Mouse (Mus musculus) neural tube, embryonic 13.5 days (tissue): ENCODE data around the gene Btbd18. TPM values are rescaled to one million over a fixed set of nuclear protein-coding genes. Genes with fewer than 3 reads are reported as not detected.
"Not testable (repeated sequence)": the region's sequence is repeated elsewhere in the genome, so short reads cannot be mapped to it uniquely, and the experiment has no call there.

Source experiments
- ATAC-seq: fragments of 200-750 bp; cut with Nextera tagmentation; 2 replicates; pipeline ENCODE4 v1.8.0; 2017; ENCODE audit warnings: low read depth, mild to moderate bottlenecking, moderate TSS enrichment, moderate library complexity
- H3K27ac ChIP-seq: fragments of 300-500 bp; sonication (generic); replicated peaks from 2 replicates; pipeline ENCODE4 v1.5.1; 2015; ENCODE audit warnings: moderate library complexity, mild to moderate bottlenecking, inconsistent platforms
- H3K27me3 ChIP-seq: fragments of 300-500 bp; sonication (generic); 2 replicates; pipeline ENCODE4 v1.6.1; 2015; ENCODE audit warnings: mild to moderate bottlenecking, inconsistent platforms
- H3K36me3 ChIP-seq: fragments of 300-500 bp; sonication (generic); 2 replicates; pipeline ENCODE4 v1.6.1; 2015; ENCODE audit warnings: mild to moderate bottlenecking, inconsistent platforms
- H3K4me1 ChIP-seq: fragments of 300-500 bp; sonication (generic); replicated peaks from 2 replicates; pipeline ENCODE4 v1.6.1; 2015; ENCODE audit warnings: inconsistent platforms
- H3K4me2 ChIP-seq: fragments of 300-500 bp; sonication (generic); 2 replicates; pipeline ENCODE4 v1.6.1; 2015; ENCODE audit warnings: inconsistent platforms, mild to moderate bottlenecking, moderate library complexity
- H3K4me3 ChIP-seq: fragments of 300-500 bp; sonication (generic); 2 replicates; pipeline ENCODE4 v1.5.1; 2015; ENCODE audit warnings: mild to moderate bottlenecking, inconsistent platforms
- H3K9ac ChIP-seq: fragments of 300-500 bp; sonication (generic); 2 replicates; pipeline ENCODE4 v1.6.1; 2015; ENCODE audit warnings: moderate library complexity, mild to moderate bottlenecking, inconsistent platforms
- H3K9me3 ChIP-seq: fragments of 300-500 bp; sonication (generic); 2 replicates; pipeline ENCODE4 v1.6.1; 2016; ENCODE audit warnings: inconsistent platforms
- WGBS: fragments of 180-500 bp; shearing (Covaris S2); methylation state at CpG from one replicate; pipeline ENCODE4 v1.1.7; 2015; 5-methylcytosine and 5-hydroxymethylcytosine counted together
- polyA plus RNA-seq: library from polyadenylated mRNA; unstranded; fragments of >200 nt; fragmentation: Nextera tagmentation; extraction: Ambion mirVana; gene quantifications from 2 replicates; pipeline ENCODE4 v1.2.1, GENCODE M21; 2015

Gene Btbd18
- polyA plus RNA-seq, 1 experiment from 2014 or later: 0.22 TPM

DNA sequence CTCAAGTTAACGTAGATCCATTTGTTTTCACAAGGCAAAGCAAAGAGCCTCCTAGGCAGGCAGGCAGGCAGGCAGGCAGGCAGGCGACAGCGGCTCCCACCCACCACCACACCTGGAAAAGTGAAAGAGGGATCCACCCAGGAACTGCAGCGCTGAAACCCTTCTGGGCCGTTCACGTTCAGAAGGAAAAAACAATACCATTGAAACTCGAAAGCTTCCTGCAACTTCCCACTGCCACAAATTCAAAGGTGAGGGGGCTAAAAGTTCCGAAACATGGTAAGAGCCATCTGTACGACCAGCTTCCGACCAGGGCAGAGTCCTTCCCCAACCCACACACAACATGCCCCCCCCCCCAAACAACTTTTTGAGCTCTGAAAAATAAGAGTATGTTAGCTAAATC, 9.2 kb upstream of the Btbd18 start:
- ATAC-seq: no peak
- H3K9ac ChIP-seq: peak overlapping the region; percentile 88
- WGBS: 0% methylated on average over 10 of the region's 10 CpGs
- no peaks in the 10 kb centered on the region for H3K27me3 ChIP-seq
- peak overlapping the region; percentile 65 for H3K4me3 ChIP-seq
- H3K4me1 ChIP-seq: peaks cover 31% of the 10 kb centered on the region
- H3K4me2 ChIP-seq: peak overlapping the region; percentile 73
- H3K9me3 ChIP-seq: no peaks in the 10 kb centered on the region
- peak overlapping the region; percentile 94 for H3K27ac ChIP-seq
- no peaks in the 10 kb centered on the region for H3K36me3 ChIP-seq

DNA sequence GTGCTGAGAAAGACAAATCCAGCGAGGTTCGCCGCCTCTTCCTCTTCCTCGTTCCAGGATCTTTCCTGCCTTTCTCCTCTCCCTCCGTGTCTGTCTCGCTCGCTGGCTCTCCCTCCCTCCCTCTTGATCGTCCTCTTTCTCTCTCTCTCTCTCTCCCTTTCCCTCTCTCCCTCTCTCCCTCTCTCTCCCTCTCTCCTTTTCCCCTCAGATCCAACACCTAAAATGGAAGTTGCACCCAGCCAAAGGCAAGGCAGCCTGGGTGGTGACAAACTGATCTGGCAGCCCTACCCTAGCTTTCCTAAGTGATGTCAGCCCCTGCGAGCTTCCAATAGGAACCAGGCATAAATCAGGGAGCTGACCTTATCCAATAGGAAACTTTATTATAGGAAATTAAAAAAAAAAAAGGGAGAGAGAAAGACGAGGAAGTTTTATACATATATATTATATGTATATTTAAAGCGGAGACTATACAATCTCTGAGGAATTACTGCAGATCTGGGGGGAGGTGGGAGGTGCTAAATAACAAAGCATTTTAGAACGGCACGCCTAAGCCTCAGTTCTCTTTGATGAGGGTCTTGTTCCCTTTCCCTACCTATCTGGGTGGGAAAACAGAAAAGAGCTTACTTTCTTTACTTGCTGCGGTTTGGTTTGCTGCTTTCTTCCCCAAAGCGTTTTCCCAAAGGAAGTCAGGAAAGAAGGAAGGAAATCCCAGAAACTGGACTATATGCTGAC, 8.2 kb upstream of the Btbd18 start, which contains the start of gene Ctnnd1:
Ctnnd1 (minus strand) TSS at position 302 of the 732 bp plus-strand sequence.
- H3K27me3 ChIP-seq: no peaks in the 10 kb centered on the region
- peak within 1 kb of the TSS; percentile 65 for H3K4me3 ChIP-seq
- peak within 1 kb of the TSS; percentile 94 for H3K27ac ChIP-seq
- under 1% methylated on average over 15 of the region's 15 CpGs for WGBS
- peak within 1 kb of the TSS; percentile 88 for H3K9ac ChIP-seq
- H3K9me3 ChIP-seq: no peaks in the 10 kb centered on the region
- peak; percentile 94 for ATAC-seq
- H3K4me1 ChIP-seq: peaks cover 31% of the 10 kb centered on the region
- H3K36me3 ChIP-seq: no peaks in the 10 kb centered on the region
- peak within 1 kb of the TSS; percentile 73 for H3K4me2 ChIP-seq

DNA sequence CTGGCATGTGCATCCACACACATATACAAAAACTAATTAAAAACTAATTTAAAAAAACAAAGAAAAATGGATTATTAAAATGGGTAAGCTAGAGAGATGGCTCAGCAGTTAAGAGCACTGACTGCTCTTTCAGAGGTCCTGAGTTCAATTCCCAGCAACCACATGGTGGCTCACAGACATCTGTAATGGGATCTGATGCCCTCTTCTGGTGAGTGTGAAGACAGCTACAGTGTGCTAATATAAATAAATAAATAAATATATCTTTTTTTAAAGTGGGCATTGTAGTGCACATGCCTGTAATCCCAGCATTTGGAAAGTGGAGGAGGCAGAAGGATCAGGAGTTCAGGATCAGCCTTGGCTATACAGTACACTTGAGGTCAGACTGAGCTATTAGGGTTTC, 5.5 kb upstream of the Btbd18 start:
- Histone ChIP-seq H3K4me3 (no peak overlapping the region), H3K9ac (no peak overlapping the region), H3K4me2 (no peak overlapping the region), H3K27ac (no peak overlapping the region), H3K36me3 (no peaks in the 10 kb centered on the region), H3K27me3 (no peaks in the 10 kb centered on the region), H3K4me1 (peaks cover 6% of the 10 kb centered on the region; the same call in 1 of the 2 replicates), H3K9me3 (no peaks in the 10 kb centered on the region)
- no peak for ATAC-seq

- 50% methylated on average over 1 of the region's 1 CpGs for WGBS
- ATAC-seq: no peak
- H3K4me1 ChIP-seq: peaks cover 3% of the 10 kb centered on the region; the same call in 1 of the 2 replicates
- H3K27me3 ChIP-seq: no peaks in the 10 kb centered on the region
- no peak overlapping the region for H3K27ac ChIP-seq
- no peak overlapping the region for H3K9ac ChIP-seq
- H3K4me2 ChIP-seq: no peak overlapping the region
- no peaks in the 10 kb centered on the region for H3K9me3 ChIP-seq
- H3K36me3 ChIP-seq: no peaks in the 10 kb centered on the region
- no peak overlapping the region for H3K4me3 ChIP-seq
Observed at GRCm38 (mm10) chr2:84655864-84656263, 3.0 kb upstream of the Btbd18 start.

- 73% methylated on average over 3 of the region's 3 CpGs for WGBS
Observed at GRCm38 (mm10) chr2:84660253-84660652, 1.4 kb downstream of the Btbd18 start.

GRCm38 (mm10) chr2:84662866-84663265, 4.0 kb downstream of the Btbd18 start:
- Histone ChIP-seq H3K4me2 (no peak overlapping the region), H3K27me3 (no peaks in the 10 kb centered on the region), H3K9me3 (no peaks in the 10 kb centered on the region), H3K36me3 (no peaks in the 10 kb centered on the region), H3K27ac (no peak overlapping the region), H3K4me3 (no peak overlapping the region), H3K4me1 (no peaks in the 10 kb centered on the region), H3K9ac (no peak overlapping the region)
- 27% methylated on average over 2 of the region's 2 CpGs for WGBS
- no peak for ATAC-seq

More at GRCm38 (mm10) chr2:84660253-84660652, 1.4 kb downstream of the Btbd18 start:
- Histone ChIP-seq H3K36me3 (no peaks in the 10 kb centered on the region), H3K27ac (no peak overlapping the region), H3K4me1 (no peaks in the 10 kb centered on the region), H3K4me3 (no peak overlapping the region), H3K4me2 (no peak overlapping the region), H3K27me3 (no peaks in the 10 kb centered on the region), H3K9me3 (no peaks in the 10 kb centered on the region), H3K9ac (no peak overlapping the region)
- no peak for ATAC-seq

DNA sequence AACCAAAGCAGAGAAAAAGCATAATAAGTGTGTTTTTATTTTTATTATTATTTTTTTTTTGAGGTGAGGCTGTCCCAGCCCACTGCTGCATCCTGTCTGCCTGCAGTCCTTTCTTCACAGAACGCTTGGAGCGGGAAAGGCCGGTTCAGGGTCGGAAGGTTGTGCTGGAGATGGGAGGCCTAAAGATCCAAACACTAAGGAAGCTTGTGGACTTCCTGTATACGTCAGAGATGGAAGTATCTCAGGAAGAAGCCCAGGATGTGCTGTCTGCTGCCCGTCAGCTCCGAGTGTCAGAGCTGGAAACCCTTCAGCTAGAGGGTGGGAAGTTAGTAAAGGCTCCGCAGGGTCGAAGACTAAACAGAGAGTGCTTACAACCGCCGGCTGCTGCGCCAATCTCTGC, 7.2 kb downstream of the Btbd18 start:
- Histone ChIP-seq H3K27ac (no peak overlapping the region), H3K27me3 (no peaks in the 10 kb centered on the region), H3K9ac (no peak overlapping the region), H3K9me3 (no peaks in the 10 kb centered on the region), H3K4me1 (peaks cover 16% of the 10 kb centered on the region), H3K4me2 (no peak overlapping the region), H3K4me3 (no peak overlapping the region), H3K36me3 (0 out of 2 replicates have a peak, but pooled peaks cover 3% of the 10 kb centered on the region)
- WGBS: 70% methylated on average over 12 of the region's 12 CpGs
- no peak for ATAC-seq

DNA sequence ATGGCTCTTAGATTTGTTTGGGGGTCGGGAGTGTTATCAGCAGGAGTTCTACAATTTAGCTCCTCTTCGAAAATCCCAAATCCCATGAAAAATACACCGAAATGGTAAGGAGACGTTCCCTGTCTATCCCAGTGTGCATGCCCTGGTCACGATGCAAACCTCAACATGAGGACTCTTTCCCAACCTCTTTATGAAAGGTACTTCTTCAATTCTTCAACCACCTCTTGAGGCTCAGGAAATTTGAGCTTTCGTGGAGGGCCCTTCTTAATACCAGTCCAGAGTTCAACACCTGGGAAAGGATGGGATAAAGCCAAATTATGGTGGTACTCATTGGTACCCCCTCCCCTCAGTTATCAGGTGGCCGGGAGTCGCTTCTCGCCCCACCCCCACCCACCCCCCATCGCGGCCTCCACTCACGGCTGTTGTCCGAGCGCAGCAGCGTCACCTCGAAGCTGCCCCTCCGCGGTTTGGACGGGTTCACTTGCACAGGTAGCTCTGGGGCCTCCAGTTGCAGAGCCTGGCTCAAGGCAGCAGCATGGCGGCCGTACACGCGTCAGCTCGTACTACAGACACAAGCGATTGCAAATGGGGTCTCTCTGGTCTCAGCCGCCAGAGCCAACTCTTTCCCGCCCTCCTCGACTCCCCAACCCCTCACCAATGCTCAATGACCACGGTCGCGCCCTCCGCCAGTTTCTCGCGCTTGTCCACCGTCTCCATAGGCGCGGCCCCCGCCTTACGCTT, 11.1 kb downstream of the Btbd18 start:
- H3K27me3 ChIP-seq: no peaks in the 10 kb centered on the region
- peak; percentile 87 for ATAC-seq
- H3K4me2 ChIP-seq: peak overlapping the region; percentile 83
- peak overlapping the region; percentile 94 for H3K27ac ChIP-seq
- peak overlapping the region; percentile 92 for H3K4me3 ChIP-seq
- peak overlapping the region; percentile 93 for H3K9ac ChIP-seq
- no peaks in the 10 kb centered on the region for H3K9me3 ChIP-seq
- H3K36me3 ChIP-seq: peaks cover 30% of the 10 kb centered on the region
- 3% methylated on average over 39 of the region's 39 CpGs for WGBS
- H3K4me1 ChIP-seq: peaks cover 17% of the 10 kb centered on the region

- H3K36me3 ChIP-seq: peaks cover 36% of the 10 kb centered on the region
- H3K27me3 ChIP-seq: no peaks in the 10 kb centered on the region
- H3K4me1 ChIP-seq: peaks cover 17% of the 10 kb centered on the region
- peak within 1 kb of the TSS; percentile 93 for H3K9ac ChIP-seq
- WGBS: under 1% methylated on average over 20 of the region's 20 CpGs
- no peaks in the 10 kb centered on the region for H3K9me3 ChIP-seq
- ATAC-seq: peak; percentile 98
- H3K27ac ChIP-seq: peak within 1 kb of the TSS; percentile 94
- H3K4me2 ChIP-seq: peak within 1 kb of the TSS; percentile 83
- H3K4me3 ChIP-seq: peak within 1 kb of the TSS; percentile 92
Observed at GRCm38 (mm10) chr2:84670569-84670933, 11.7 kb downstream of the Btbd18 start, which contains the start of gene Selenoh. Selenoh (minus strand) TSS chr2:84670770.

GRCm38 (mm10) chr2:84671535-84671934, 12.7 kb downstream of the Btbd18 start:
- Histone ChIP-seq H3K36me3 (peaks cover 41% of the 10 kb centered on the region), H3K27ac (peak overlapping the region; percentile 94; the same call in 1 of the 2 replicates), H3K4me1 (peaks cover 24% of the 10 kb centered on the region), H3K4me2 (peak overlapping the region; percentile 83), H3K9ac (0 out of 2 replicates have a peak overlapping the region, but pooled peaks have one; percentile 93), H3K4me3 (peak overlapping the region; percentile 92; the same call in 1 of the 2 replicates)
- 42% methylated on average over 4 of the region's 5 CpGs for WGBS
- not testable (repeated sequence) for ATAC-seq, H3K9me3 ChIP-seq, H3K27me3 ChIP-seq

GRCm38 (mm10) chr2:84677270-84677967, 18.5 kb downstream of the Btbd18 start:
- 9% methylated on average over 22 of the region's 22 CpGs for WGBS
- peaks cover 27% of the 10 kb centered on the region for H3K4me1 ChIP-seq
- H3K27ac ChIP-seq: peak overlapping the region; percentile 82
- H3K9ac ChIP-seq: peak overlapping the region; percentile 79
- peak overlapping the region; percentile 68 for H3K4me2 ChIP-seq
- ATAC-seq: peak; percentile 74
- no peaks in the 10 kb centered on the region for H3K9me3 ChIP-seq
- H3K27me3 ChIP-seq: no peaks in the 10 kb centered on the region
- H3K4me3 ChIP-seq: peak overlapping the region; percentile 99
- peaks cover 45% of the 10 kb centered on the region for H3K36me3 ChIP-seq
